Mouse (Mus musculus) olfactory bulb, adult 2 months (tissue): ENCODE results near the gene C030005K15Rik. TPM values are rescaled to one million over a fixed set of nuclear protein-coding genes. Genes with fewer than 3 reads are reported as not detected.

Source experiments
- H3K27ac ChIP-seq: fragments of 200-500 bp; 2 replicates; pipeline ENCODE4 v1.5.1; 2012; ENCODE audit warnings: low read depth, low read length; ENCODE audit not compliant: insufficient read depth
- H3K4me1 ChIP-seq: fragments of 200-500 bp; 2 replicates; pipeline ENCODE4 v1.6.1; 2012; ENCODE audit warnings: low read length; ENCODE audit not compliant: control insufficient read depth, insufficient read depth
- H3K4me3 ChIP-seq: fragments of 200-500 bp; 2 replicates; pipeline ENCODE4 v1.5.1; 2012; ENCODE audit warnings: mild to moderate bottlenecking, low read depth, low read length, moderate library complexity; ENCODE audit not compliant: insufficient read depth
- CTCF ChIP-seq: fragments of 200-500 bp; IDR thresholded peaks from 2 replicates; pipeline ENCODE4 v1.5.1; 2012; ENCODE audit warnings: low read depth, mild to moderate bottlenecking, low read length, moderate library complexity; ENCODE audit not compliant: insufficient read depth
- POLR2A ChIP-seq: fragments of 200-500 bp; IDR thresholded peaks from 2 replicates; pipeline ENCODE4 v1.6.1; 2012; ENCODE audit warnings: mild to moderate bottlenecking, low read depth, low read length, moderate library complexity; ENCODE audit not compliant: insufficient read depth
- whole genome bisulfite sequencing: fragments of 180-500 bp; shearing (Covaris S2); methylation state at CpG from one replicate; pipeline ENCODE4 v1.1.7; 2018; 5-methylcytosine and 5-hydroxymethylcytosine counted together
- polyA plus RNA-seq: library from polyadenylated mRNA; stranded (reverse); fragments of >200 nt; gene quantifications from 2 replicates; pipeline ENCODE4 v1.2.4, GENCODE M21; 2012; ENCODE audit warnings: low replicate concordance; ENCODE audit not compliant: missing spikeins, insufficient read depth, insufficient read length

Gene C030005K15Rik
- polyA plus RNA-seq, 1 experiment = not detected

GRCm38 (mm10) chr10:97714584-97714983 is 12.0 kb downstream of the C030005K15Rik start:
- 80% methylated on average over 4 of the region's 4 CpGs for WGBS
- no peaks in the 10 kb centered on the region for H3K4me1 ChIP-seq
- no peak overlapping the region for H3K27ac ChIP-seq

GRCm38 (mm10) chr10:97712687-97713086 is 13.9 kb downstream of the C030005K15Rik start:
- Histone ChIP-seq H3K4me3 (no peak overlapping the region), H3K4me1 (no peaks in the 10 kb centered on the region), H3K27ac (no peak overlapping the region)
- TF ChIP-seq POLR2A = no peak
- 3% methylated on average over 5 of the region's 5 CpGs for WGBS

More at GRCm38 (mm10) chr10:97714584-97714983, 12.0 kb downstream of the C030005K15Rik start:
- no peak overlapping the region for H3K4me3 ChIP-seq
- no peak for TF ChIP-seq CTCF
- no peak for TF ChIP-seq POLR2A

GRCm38 (mm10) chr10:97704562-97704961 is 22.0 kb downstream of the C030005K15Rik start:
- Histone ChIP-seq H3K4me3 (no peak overlapping the region), H3K4me1 (no peaks in the 10 kb centered on the region), H3K27ac (no peak overlapping the region)
- TF ChIP-seq POLR2A (no peak), CTCF (no peak)
- 47% methylated on average over 1 of the region's 1 CpGs for WGBS

DNA sequence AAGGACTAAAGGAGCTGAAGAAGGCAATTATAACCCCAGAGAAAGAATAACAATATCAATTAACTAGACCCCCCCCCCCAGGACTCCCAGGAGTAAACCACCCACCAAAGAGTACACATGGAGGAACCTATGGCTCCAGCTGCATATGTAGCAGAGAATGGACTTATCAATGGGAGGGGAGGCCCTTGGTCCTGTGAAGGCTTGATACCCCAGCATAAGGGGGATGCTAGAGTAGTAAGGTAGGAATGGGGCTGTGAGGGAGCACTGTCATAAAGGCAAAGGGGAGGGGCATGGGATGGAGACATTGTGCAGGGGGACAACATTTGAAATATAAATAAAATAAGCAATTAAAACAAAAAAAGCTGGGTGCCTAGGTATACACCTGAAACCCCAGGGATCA is 24.2 kb downstream of the C030005K15Rik start:
- H3K4me1 ChIP-seq = no peaks in the 10 kb centered on the region
- no peak for TF ChIP-seq POLR2A
- no peak for TF ChIP-seq CTCF
- H3K4me3 ChIP-seq = no peak overlapping the region
- no peak overlapping the region for H3K27ac ChIP-seq

DNA sequence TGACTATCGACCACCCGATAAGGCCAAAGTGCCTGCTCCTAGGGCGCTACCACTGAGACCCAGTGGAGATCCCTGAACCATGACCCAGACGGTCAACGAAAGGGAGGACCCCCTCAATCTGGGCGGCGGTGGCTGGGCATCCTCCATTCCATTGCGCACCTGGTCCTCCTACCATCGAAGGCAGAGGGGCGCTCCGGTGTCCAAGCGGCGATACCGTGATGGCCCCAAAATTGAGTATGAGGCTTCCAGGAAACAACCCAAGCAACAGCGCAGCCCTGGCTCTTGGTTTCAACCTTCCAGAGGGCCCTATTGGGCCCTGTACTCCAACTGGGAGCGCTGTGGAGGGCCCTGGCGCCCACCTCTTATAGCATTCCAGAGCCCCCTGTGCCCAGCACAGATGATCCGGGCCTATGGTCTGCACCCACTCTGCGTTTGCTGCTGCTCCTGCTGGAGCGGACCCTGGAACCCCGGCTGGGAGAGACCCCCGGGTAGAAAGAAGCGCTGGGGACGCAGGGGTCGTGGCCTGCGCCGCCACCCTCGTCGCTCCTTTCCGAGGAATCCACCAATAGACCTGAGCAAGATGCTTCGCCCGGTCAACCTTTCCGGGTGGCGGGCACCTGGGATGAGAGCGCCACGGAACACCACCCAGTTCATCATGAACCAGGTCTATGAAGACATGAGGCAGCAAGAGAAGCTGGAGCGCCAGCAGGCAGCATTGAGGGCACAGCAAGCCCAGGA is 33.0 kb downstream of the C030005K15Rik start:
- WGBS = 96% methylated on average over 37 of the region's 37 CpGs

DNA sequence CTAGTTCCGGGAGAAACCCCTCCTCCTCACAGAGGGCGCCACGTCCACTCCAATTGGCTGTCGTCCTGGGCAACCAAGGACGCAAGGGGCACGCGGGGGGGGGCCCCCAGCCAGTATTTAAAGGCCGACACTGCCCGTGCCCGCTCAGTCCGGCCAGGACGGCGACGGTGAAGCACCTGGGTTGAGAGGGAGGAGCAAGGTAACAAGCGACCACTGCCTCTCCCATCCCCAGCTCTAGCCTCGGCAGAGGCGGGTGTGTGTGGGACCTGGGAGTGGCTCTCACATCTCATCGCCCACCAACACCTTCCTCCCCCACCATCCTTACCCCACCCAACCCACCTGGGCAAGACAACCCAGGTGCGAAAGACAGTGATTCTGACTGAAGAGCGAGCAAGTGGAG is 33.6 kb downstream of the C030005K15Rik start, which contains the start of gene Ccer1:
Ccer1 (plus strand) TSS at position 147 of the 400 bp plus-strand sequence.
- 83% methylated on average over 20 of the region's 20 CpGs for WGBS
- Histone ChIP-seq H3K27ac (no peak within 1 kb of the TSS), H3K4me3 (no peak within 1 kb of the TSS), H3K4me1 (no peaks in the 10 kb centered on the region)
- no peak for TF ChIP-seq CTCF
- no peak for TF ChIP-seq POLR2A

More for the DNA sequence above, 33.0 kb downstream of the C030005K15Rik start:
- H3K4me3 ChIP-seq = no peak overlapping the region
- TF ChIP-seq POLR2A (no peak), CTCF (no peak)
- no peaks in the 10 kb centered on the region for H3K4me1 ChIP-seq
- no peak overlapping the region for H3K27ac ChIP-seq

- H3K4me3 ChIP-seq = no peak overlapping the region
- TF ChIP-seq POLR2A (no peak), CTCF (no peak)
- no peaks in the 10 kb centered on the region for H3K4me1 ChIP-seq
- WGBS = 56% methylated on average over 3 of the region's 3 CpGs
- no peak overlapping the region for H3K27ac ChIP-seq
These were observed 37.1 kb downstream of the C030005K15Rik start for GRCm38 (mm10) chr10:97689425-97689824.

DNA sequence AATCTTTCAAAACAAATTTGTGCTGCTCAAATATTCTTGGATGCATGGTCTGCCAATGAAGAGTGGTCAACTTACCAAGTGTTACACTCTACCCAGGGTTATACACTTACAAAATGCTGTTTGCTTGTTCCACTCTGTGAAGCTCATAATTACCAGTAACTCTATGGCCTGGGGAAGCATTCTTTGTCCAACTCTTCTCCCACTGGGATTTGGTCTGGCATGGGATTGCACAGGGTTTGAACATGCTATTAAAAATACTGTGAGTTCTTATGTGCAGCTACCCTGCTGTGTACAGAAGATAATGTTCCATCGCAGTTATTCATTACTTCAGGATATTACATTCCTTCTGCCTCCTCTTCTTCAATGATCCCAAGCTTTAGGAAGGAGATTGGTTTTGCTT is 39.4 kb downstream of the C030005K15Rik start:
- WGBS = 76% methylated on average over 1 of the region's 1 CpGs
- Histone ChIP-seq H3K27ac (no peak overlapping the region), H3K4me1 (no peaks in the 10 kb centered on the region), H3K4me3 (no peak overlapping the region)
- TF ChIP-seq CTCF = no peak
- no peak for TF ChIP-seq POLR2A

GRCm38 (mm10) chr10:97682981-97683380 is 43.6 kb downstream of the C030005K15Rik start:
- TF ChIP-seq POLR2A (no peak), CTCF (no peak)
- H3K4me3 ChIP-seq = no peak overlapping the region
- H3K27ac ChIP-seq = no peak overlapping the region
- H3K4me1 ChIP-seq = no peaks in the 10 kb centered on the region

Other genes starting within 250 kb of the C030005K15Rik start
- not detected in 2 replicates for gene Dcn, start 247.1 kb downstream of the C030005K15Rik start, polyA plus RNA-seq
- not detected in 2 replicates for gene Lum, start 161.6 kb downstream of the C030005K15Rik start, polyA plus RNA-seq
- gene Kera, start 119.9 kb downstream of the C030005K15Rik start, polyA plus RNA-seq = not detected in 2 replicates
- gene Epyc, start 82.7 kb downstream of the C030005K15Rik start, polyA plus RNA-seq = not detected in 2 replicates
- gene Ccer1, start 33.7 kb downstream of the C030005K15Rik start, polyA plus RNA-seq = not detected in 2 replicates